Mouse (Mus musculus) forebrain, embryonic 14.5 days (tissue): Measurements from ENCODE around the gene Ndel1. TPM values are rescaled to one million over a fixed set of nuclear protein-coding genes. Genes with fewer than 3 reads are reported as not detected.
A peak's percentile ranks its signal among the peaks of the same experiment; 100 is the strongest.
"Not testable (repeated sequence)": the region's sequence is repeated elsewhere in the genome, so short reads cannot be mapped to it uniquely, and the experiment has no call there.

Experiments
- ATAC-seq: fragments of 200-750 bp; cut with Nextera tagmentation; 2 replicates; pipeline ENCODE4 v1.8.0; 2017; ENCODE audit warnings: mild to moderate bottlenecking, moderate library complexity
- DNase-seq: peaks from one replicate; pipeline ENCODE4 v3.0.0-alpha.2; 2015; ENCODE audit warnings: low spot score
- H3K27ac ChIP-seq: fragments of 300-500 bp; sonication (generic); 2 replicates; pipeline ENCODE4 v1.5.1; 2014; ENCODE audit warnings: low read depth, mild to moderate bottlenecking, control low read depth, low read length, moderate library complexity
- H3K27me3 ChIP-seq: fragments of 300-500 bp; sonication (generic); replicated peaks from 2 replicates; pipeline ENCODE4 v1.6.1; 2014; ENCODE audit warnings: low read length, control low read depth, mixed read lengths; ENCODE audit not compliant: control insufficient read depth, insufficient read depth
- H3K36me3 ChIP-seq: fragments of 300-500 bp; sonication (generic); 2 replicates; pipeline ENCODE4 v1.6.1; 2014; ENCODE audit warnings: low read length, control low read depth; ENCODE audit not compliant: control insufficient read depth, insufficient read depth
- H3K4me1 ChIP-seq: fragments of 300-500 bp; sonication (generic); 2 replicates; pipeline ENCODE4 v1.6.1; 2014; ENCODE audit warnings: antibody characterized with exemption, low read length, control low read depth; ENCODE audit not compliant: control insufficient read depth, insufficient read depth
- H3K4me2 ChIP-seq: fragments of 300-500 bp; sonication (generic); 2 replicates; pipeline ENCODE4 v1.6.1; 2014; ENCODE audit warnings: mild to moderate bottlenecking, control low read depth, low read length
- H3K4me3 ChIP-seq: fragments of 300-500 bp; sonication (generic); 2 replicates; pipeline ENCODE4 v1.5.1; 2014; ENCODE audit warnings: low read depth, low read length, control low read depth
- H3K9ac ChIP-seq: fragments of 300-500 bp; sonication (generic); 2 replicates; pipeline ENCODE4 v1.6.1; 2014; ENCODE audit warnings: mild to moderate bottlenecking, low read length, control low read depth, moderate library complexity
- H3K9me3 ChIP-seq: fragments of 300-500 bp; sonication (generic); replicated peaks from 2 replicates; pipeline ENCODE4 v1.6.1; 2016; ENCODE audit warnings: low read length, control low read depth, mixed read lengths; ENCODE audit not compliant: control insufficient read depth
- WGBS: fragments of 180-500 bp; shearing (Covaris S2); extraction: QIAGEN DNeasy Blood & Tissue Kit; methylation state at CpG from one replicate; pipeline ENCODE4 v1.1.7; 2014; 5-methylcytosine and 5-hydroxymethylcytosine counted together
- polyA plus RNA-seq: library from polyadenylated mRNA; unstranded; fragments of >200 nt; fragmentation: Nextera tagmentation; extraction: Ambion mirVana; gene quantifications from 2 replicates; pipeline ENCODE4 v1.2.1, GENCODE M21; 2014

Ndel1 gene
- polyA plus RNA-seq, 1 experiment from 2014 or later = 70.0 TPM

- ATAC-seq (no peak), DNase-seq (no peak)
- H3K27me3 ChIP-seq = no peaks in the 10 kb centered on the region
- H3K27ac ChIP-seq = peak overlapping the region; percentile 93
- WGBS = 4% methylated on average over 13 of the region's 13 CpGs
- no peaks in the 10 kb centered on the region for H3K36me3 ChIP-seq
- H3K9ac ChIP-seq = peak overlapping the region; percentile 82
- H3K4me1 ChIP-seq = peaks cover 16% of the 10 kb centered on the region
- peak overlapping the region; percentile 80 for H3K4me2 ChIP-seq
- H3K4me3 ChIP-seq = peak overlapping the region; percentile 91
- no peaks in the 10 kb centered on the region for H3K9me3 ChIP-seq
These were observed 19.8 kb downstream of the Ndel1 start for GRCm38 (mm10) chr11:68851644-68852485.

GRCm38 (mm10) chr11:68850862-68851261 lies 20.8 kb downstream of the Ndel1 start:
- H3K4me3 ChIP-seq = no peak overlapping the region
- H3K27me3 ChIP-seq = no peaks in the 10 kb centered on the region
- DNase-seq (no peak), ATAC-seq (no peak)
- H3K4me2 ChIP-seq = no peak overlapping the region
- H3K27ac ChIP-seq = no peak overlapping the region
- peak overlapping the region; percentile 32; the same call in 1 of the 2 replicates for H3K9ac ChIP-seq
- WGBS = 89% methylated on average over 7 of the region's 7 CpGs
- H3K9me3 ChIP-seq = no peaks in the 10 kb centered on the region
- no peaks in the 10 kb centered on the region for H3K36me3 ChIP-seq
- peaks cover 16% of the 10 kb centered on the region for H3K4me1 ChIP-seq

GRCm38 (mm10) chr11:68839606-68840005 lies 32.1 kb downstream of the Ndel1 start:
- Histone ChIP-seq H3K4me1 (no peaks in the 10 kb centered on the region), H3K9ac (no peak overlapping the region), H3K4me2 (no peak overlapping the region), H3K9me3 (no peaks in the 10 kb centered on the region), H3K4me3 (no peak overlapping the region), H3K27me3 (no peaks in the 10 kb centered on the region), H3K27ac (no peak overlapping the region), H3K36me3 (peaks cover 63% of the 10 kb centered on the region)
- DNase-seq = no peak
- ATAC-seq = no peak
- WGBS = 59% methylated on average over 5 of the region's 5 CpGs

- no peak overlapping the region for H3K27ac ChIP-seq
These were observed 36.6 kb downstream of the Ndel1 start for GRCm38 (mm10) chr11:68835034-68835433.

GRCm38 (mm10) chr11:68833593-68833992 lies 38.1 kb downstream of the Ndel1 start:
- H3K4me2 ChIP-seq = no peak overlapping the region
- DNase-seq (no peak), ATAC-seq (no peak)
- H3K9me3 ChIP-seq = no peaks in the 10 kb centered on the region
- H3K27ac ChIP-seq = no peak overlapping the region
- H3K36me3 ChIP-seq = peaks cover 70% of the 10 kb centered on the region
- no peaks in the 10 kb centered on the region for H3K4me1 ChIP-seq
- no peaks in the 10 kb centered on the region for H3K27me3 ChIP-seq
- no peak overlapping the region for H3K4me3 ChIP-seq
- H3K9ac ChIP-seq = no peak overlapping the region

More at GRCm38 (mm10) chr11:68835034-68835433, 36.6 kb downstream of the Ndel1 start:
- Histone ChIP-seq H3K9me3 (no peaks in the 10 kb centered on the region), H3K4me3 (no peak overlapping the region), H3K27me3 (no peaks in the 10 kb centered on the region), H3K4me2 (no peak overlapping the region), H3K36me3 (peaks cover 71% of the 10 kb centered on the region), H3K4me1 (no peaks in the 10 kb centered on the region), H3K9ac (no peak overlapping the region)
- ATAC-seq (no peak), DNase-seq (no peak)
- WGBS = 91% methylated on average over 3 of the region's 3 CpGs

- Histone ChIP-seq H3K9ac (no peak overlapping the region), H3K27ac (no peak overlapping the region), H3K4me2 (no peak overlapping the region), H3K27me3 (no peaks in the 10 kb centered on the region), H3K9me3 (no peaks in the 10 kb centered on the region), H3K4me3 (no peak overlapping the region), H3K4me1 (no peaks in the 10 kb centered on the region), H3K36me3 (peaks cover 74% of the 10 kb centered on the region)
- ATAC-seq (no peak), DNase-seq (no peak)
- WGBS = 83% methylated on average over 4 of the region's 4 CpGs
These were observed 38.9 kb downstream of the Ndel1 start for GRCm38 (mm10) chr11:68832793-68833192.

GRCm38 (mm10) chr11:68831580-68831979 lies 40.1 kb downstream of the Ndel1 start:
- ATAC-seq, H3K9me3 ChIP-seq, H3K9ac ChIP-seq, H3K4me3 ChIP-seq, H3K27me3 ChIP-seq, DNase-seq, H3K4me1 ChIP-seq, H3K27ac ChIP-seq, H3K4me2 ChIP-seq: not testable (repeated sequence)
- 94% methylated on average over 5 of the region's 5 CpGs for WGBS
- H3K36me3 ChIP-seq = peaks cover 79% of the 10 kb centered on the region

- Histone ChIP-seq H3K36me3 (peaks cover 63% of the 10 kb centered on the region), H3K9me3 (no peaks in the 10 kb centered on the region), H3K4me1 (no peaks in the 10 kb centered on the region), H3K27ac (no peak overlapping the region), H3K4me2 (no peak overlapping the region), H3K4me3 (no peak overlapping the region), H3K27me3 (no peaks in the 10 kb centered on the region), H3K9ac (no peak overlapping the region)
- ATAC-seq = no peak
- WGBS = 88% methylated on average over 3 of the region's 3 CpGs
- DNase-seq = no peak
These were observed 44.9 kb downstream of the Ndel1 start for GRCm38 (mm10) chr11:68826735-68827134.

- no peak overlapping the region for H3K27ac ChIP-seq
- peaks cover 67% of the 10 kb centered on the region for H3K36me3 ChIP-seq
- H3K27me3 ChIP-seq = no peaks in the 10 kb centered on the region
- no peaks in the 10 kb centered on the region for H3K9me3 ChIP-seq
- H3K4me3 ChIP-seq = no peak overlapping the region
- 87% methylated on average over 15 of the region's 15 CpGs for WGBS
- DNase-seq = no peak
- H3K9ac ChIP-seq = no peak overlapping the region
- no peak overlapping the region for H3K4me2 ChIP-seq
- H3K4me1 ChIP-seq = no peaks in the 10 kb centered on the region
- ATAC-seq = no peak
These were observed 49.3 kb downstream of the Ndel1 start for GRCm38 (mm10) chr11:68822326-68822725.
